Mouse (Mus musculus) limb, embryonic 13.5 days (tissue): ENCODE results near the gene Il31ra. TPM values are rescaled to one million over a fixed set of nuclear protein-coding genes. Genes with fewer than 3 reads are reported as not detected.

ENCODE experiments used
- ATAC-seq: fragments of 200-750 bp; cut with Nextera tagmentation; 2 replicates; pipeline ENCODE4 v1.8.0; 2017; ENCODE audit warnings: low read depth, moderate number of reproducible peaks, moderate TSS enrichment; ENCODE audit not compliant: low FRiP score
- H3K27ac ChIP-seq: fragments of 300-500 bp; sonication (generic); 2 replicates; pipeline ENCODE4 v1.5.1; 2015; ENCODE audit warnings: inconsistent platforms, mild to moderate bottlenecking, moderate library complexity
- H3K27me3 ChIP-seq: fragments of 300-500 bp; sonication (generic); 2 replicates; pipeline ENCODE4 v1.6.1; 2015; ENCODE audit warnings: mild to moderate bottlenecking, inconsistent platforms
- H3K36me3 ChIP-seq: fragments of 300-500 bp; sonication (generic); 2 replicates; pipeline ENCODE4 v1.6.1; 2015; ENCODE audit warnings: inconsistent platforms, mild to moderate bottlenecking, moderate library complexity
- H3K4me1 ChIP-seq: fragments of 300-500 bp; sonication (generic); 2 replicates; pipeline ENCODE4 v1.6.1; 2015; ENCODE audit warnings: inconsistent platforms
- H3K4me2 ChIP-seq: fragments of 300-500 bp; sonication (generic); replicated peaks from 2 replicates; pipeline ENCODE4 v1.6.1; 2015; ENCODE audit warnings: inconsistent platforms, mild to moderate bottlenecking, moderate library complexity
- H3K4me3 ChIP-seq: fragments of 300-500 bp; sonication (generic); 2 replicates; pipeline ENCODE4 v1.5.1; 2015; ENCODE audit warnings: moderate library complexity, mild to moderate bottlenecking, inconsistent platforms
- H3K9ac ChIP-seq: fragments of 300-500 bp; sonication (generic); 2 replicates; pipeline ENCODE4 v1.6.1; 2015; ENCODE audit warnings: mild to moderate bottlenecking, inconsistent platforms
- H3K9me3 ChIP-seq: fragments of 300-500 bp; sonication (generic); 2 replicates; pipeline ENCODE4 v1.6.1; 2016; ENCODE audit warnings: inconsistent platforms
- WGBS: fragments of 180-500 bp; shearing (Covaris S2); methylation state at CpG from one replicate; pipeline ENCODE4 v1.1.7; 2015; 5-methylcytosine and 5-hydroxymethylcytosine counted together
- polyA plus RNA-seq: library from polyadenylated mRNA; unstranded; fragments of >200 nt; fragmentation: Nextera tagmentation; extraction: Ambion mirVana; gene quantifications from 2 replicates; pipeline ENCODE4 v1.2.1, GENCODE M21; 2015

Gene Il31ra
- polyA plus RNA-seq, 1 experiment from 2014 or later, result 0.05 TPM

DNA sequence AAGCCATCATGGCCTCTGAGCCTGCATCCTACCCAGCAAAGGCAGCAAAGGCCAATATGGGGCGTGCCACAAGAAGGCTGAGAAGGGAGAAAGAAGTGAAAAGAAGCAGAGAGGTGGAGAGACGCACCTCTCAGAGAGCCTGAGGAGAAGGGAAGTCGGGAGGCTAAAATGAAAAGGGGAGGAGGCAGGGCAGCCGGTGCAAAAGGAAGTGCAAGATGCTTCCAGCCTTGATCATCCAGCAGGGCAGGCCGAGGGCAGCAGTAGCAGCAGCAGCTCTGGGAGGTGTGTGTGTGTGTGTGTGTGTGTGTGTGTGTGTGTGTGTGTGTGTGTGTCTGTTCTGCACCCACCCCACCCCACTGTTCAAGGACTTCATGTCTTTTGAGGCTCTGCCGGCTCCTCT lies 71.9 kb downstream of the Il31ra start:
- Histone ChIP-seq H3K4me3 (no peak overlapping the region), H3K27ac (no peak overlapping the region), H3K4me2 (no peak overlapping the region), H3K9ac (0 out of 2 replicates have a peak overlapping the region, but pooled peaks have one; percentile 20), H3K36me3 (no peaks in the 10 kb centered on the region), H3K27me3 (no peaks in the 10 kb centered on the region), H3K4me1 (no peaks in the 10 kb centered on the region), H3K9me3 (peaks cover 13% of the 10 kb centered on the region)
- ATAC-seq, result no peak
- 63% methylated on average over 6 of the region's 6 CpGs for WGBS

DNA sequence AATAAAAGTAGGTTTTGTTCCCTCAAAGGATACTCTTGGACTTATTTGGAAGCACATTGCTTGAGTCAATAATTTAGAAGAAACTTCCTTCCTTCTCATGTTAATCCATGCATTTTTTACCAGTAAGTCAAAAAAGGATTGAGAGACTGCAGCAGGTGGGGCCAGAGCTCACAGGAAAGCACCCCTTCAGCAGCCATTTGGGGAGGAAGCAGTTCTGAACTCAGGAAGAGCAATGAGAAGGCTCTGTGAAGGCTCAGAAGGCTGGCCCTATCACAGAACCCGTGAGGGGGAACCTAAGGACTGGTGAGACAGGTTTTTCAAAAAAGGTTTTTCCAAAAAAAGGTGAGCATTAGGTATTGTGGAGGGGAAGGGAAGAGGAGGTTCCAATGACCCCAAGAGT lies 79.6 kb downstream of the Il31ra start:
- H3K4me2 ChIP-seq, result no peak overlapping the region
- no peak overlapping the region for H3K9ac ChIP-seq
- peaks cover 13% of the 10 kb centered on the region for H3K9me3 ChIP-seq
- H3K4me1 ChIP-seq, result no peaks in the 10 kb centered on the region
- H3K4me3 ChIP-seq, result no peak overlapping the region
- no peaks in the 10 kb centered on the region for H3K27me3 ChIP-seq
- no peak for ATAC-seq
- H3K27ac ChIP-seq, result no peak overlapping the region
- 50% methylated on average over 1 of the region's 1 CpGs for WGBS
- H3K36me3 ChIP-seq, result no peaks in the 10 kb centered on the region

DNA sequence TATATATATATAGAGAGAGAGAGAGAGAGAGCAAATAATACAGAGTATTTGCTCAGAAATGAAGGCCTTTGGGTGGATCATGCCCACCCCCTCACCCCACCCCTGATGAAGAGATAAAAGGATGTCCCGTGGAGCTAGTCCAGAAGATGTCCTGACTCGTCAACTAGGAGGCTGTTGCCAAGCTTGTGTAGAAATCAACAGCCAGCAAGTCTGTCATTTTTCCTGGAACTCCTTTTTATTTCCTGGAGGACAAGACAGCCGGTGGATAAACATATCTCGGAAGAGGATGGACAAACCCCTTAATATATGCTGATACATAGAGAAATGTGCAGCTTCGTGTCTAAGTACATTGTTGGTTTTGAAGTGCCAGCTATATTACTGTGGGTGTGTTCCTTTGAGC lies 81.3 kb downstream of the Il31ra start:
- Histone ChIP-seq H3K27me3 (no peaks in the 10 kb centered on the region), H3K4me1 (no peaks in the 10 kb centered on the region), H3K9me3 (peaks cover 5% of the 10 kb centered on the region), H3K36me3 (peaks cover 1% of the 10 kb centered on the region; the same call in 1 of the 2 replicates), H3K4me3 (no peak overlapping the region), H3K4me2 (no peak overlapping the region), H3K9ac (no peak overlapping the region), H3K27ac (no peak overlapping the region)
- no peak for ATAC-seq
- 88% methylated on average over 5 of the region's 5 CpGs for WGBS

DNA sequence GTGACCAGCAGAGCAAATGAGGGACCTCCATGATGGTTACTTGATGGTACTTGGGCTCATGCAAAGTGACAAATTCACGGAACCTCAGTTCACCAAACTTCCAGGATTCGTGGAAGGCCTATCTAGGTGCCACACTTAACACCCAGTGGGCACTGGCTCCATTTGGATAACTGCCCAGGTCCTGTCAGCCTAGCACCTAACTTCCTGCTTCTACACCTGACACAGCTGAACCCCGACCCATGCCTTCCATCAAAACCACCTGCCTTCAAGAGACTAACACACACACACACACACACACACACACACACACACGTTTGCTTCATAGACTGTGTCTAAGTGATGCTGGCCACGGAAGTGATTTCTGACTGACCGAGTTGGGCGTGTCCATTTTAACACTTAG lies 82.3 kb downstream of the Il31ra start:
- H3K9ac ChIP-seq, result no peak overlapping the region
- peaks cover 9% of the 10 kb centered on the region; the same call in 1 of the 2 replicates for H3K36me3 ChIP-seq
- no peak for ATAC-seq
- no peaks in the 10 kb centered on the region for H3K9me3 ChIP-seq
- peaks cover 5% of the 10 kb centered on the region for H3K4me1 ChIP-seq
- H3K4me2 ChIP-seq, result no peak overlapping the region
- H3K4me3 ChIP-seq, result no peak overlapping the region
- no peaks in the 10 kb centered on the region for H3K27me3 ChIP-seq
- WGBS, result 82% methylated on average over 7 of the region's 7 CpGs
- no peak overlapping the region for H3K27ac ChIP-seq

DNA sequence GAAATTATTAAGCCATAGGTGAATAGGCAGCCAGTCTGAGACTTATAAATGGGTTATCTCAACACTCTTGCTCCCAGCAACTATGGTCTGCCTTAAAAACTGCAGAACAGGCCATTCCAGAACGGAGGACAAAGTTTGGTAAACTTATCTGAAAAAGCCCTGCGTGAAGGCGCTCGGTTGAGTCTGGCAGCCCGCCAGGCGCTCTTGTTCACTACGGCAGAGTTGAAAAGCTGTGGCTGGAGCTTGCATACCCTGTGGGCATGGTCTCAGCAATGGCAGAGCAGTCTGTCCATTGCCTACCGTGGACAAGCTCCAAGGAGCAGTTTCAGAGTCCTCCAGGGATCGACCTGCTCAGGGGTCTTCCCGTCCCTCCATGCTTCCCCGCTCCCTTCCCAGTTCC lies 82.9 kb downstream of the Il31ra start:
- no peak for ATAC-seq
- WGBS, result 79% methylated on average over 11 of the region's 11 CpGs
- Histone ChIP-seq H3K27ac (no peak overlapping the region), H3K4me1 (peaks cover 11% of the 10 kb centered on the region), H3K4me2 (no peak overlapping the region), H3K36me3 (peaks cover 11% of the 10 kb centered on the region), H3K9ac (no peak overlapping the region), H3K27me3 (no peaks in the 10 kb centered on the region), H3K4me3 (no peak overlapping the region), H3K9me3 (no peaks in the 10 kb centered on the region)

DNA sequence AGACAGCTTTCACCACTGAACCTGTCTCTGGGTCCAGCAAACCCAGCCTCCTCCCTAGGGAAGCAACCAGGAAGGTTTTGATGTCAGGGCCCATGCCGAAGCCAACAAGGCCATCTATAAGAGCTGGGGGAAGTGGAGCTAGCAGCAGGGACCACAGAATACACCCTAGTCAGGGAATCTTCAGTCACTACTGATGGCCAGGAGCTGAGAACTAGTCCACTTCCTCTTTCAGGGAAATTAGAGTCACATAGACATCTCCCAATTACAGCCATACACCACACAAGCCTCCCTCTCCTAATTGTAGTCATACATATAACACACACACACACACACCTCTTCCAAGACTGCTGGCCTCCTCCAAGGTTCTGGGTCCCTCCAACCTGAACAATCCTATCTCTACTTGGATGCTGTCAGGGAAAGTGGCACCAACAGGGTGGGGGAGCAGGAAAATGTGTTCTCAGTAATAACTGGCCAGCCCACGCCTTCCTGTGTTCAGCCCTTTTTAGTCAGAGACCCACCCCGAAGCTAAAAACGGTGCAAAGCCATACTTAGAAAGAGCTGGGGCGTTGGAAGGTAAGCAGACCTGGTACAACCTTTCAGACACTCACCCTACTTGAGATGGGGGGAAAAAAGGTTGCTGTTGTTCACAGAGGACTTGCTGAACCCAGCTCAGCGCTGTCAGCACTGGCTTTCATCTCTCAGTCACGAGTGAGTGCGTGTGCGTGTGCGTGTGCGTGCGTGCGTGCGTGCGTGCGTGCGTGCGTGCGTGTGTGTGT lies 83.5 kb downstream of the Il31ra start:
- Histone ChIP-seq H3K9ac (no peak overlapping the region), H3K4me1 (peaks cover 15% of the 10 kb centered on the region), H3K27ac (no peak overlapping the region), H3K9me3 (no peaks in the 10 kb centered on the region), H3K4me3 (no peak overlapping the region), H3K36me3 (peaks cover 17% of the 10 kb centered on the region), H3K27me3 (no peaks in the 10 kb centered on the region), H3K4me2 (no peak overlapping the region)
- 91% methylated on average over 19 of the region's 19 CpGs for WGBS
- ATAC-seq, result no peak

DNA sequence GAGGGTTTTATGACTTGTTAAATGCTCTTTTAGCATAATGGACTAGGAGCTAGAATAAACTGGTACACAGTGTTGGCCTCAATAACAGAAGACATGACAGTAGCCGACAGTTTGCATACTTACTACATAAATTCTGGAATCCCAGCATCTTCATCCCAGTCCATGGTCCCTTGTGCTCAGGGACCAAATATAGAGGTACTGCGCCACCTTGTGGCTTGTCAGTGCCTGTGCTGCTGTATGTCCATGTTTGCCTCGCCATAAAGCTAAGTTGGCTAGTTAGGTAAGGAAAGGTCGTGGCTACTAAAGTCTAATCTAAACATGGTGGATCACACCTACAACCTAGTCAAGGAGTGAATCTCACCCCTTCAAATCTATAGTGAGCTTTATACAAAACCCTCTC lies 84.7 kb downstream of the Il31ra start:
- no peak for ATAC-seq
- Histone ChIP-seq H3K9ac (no peak overlapping the region), H3K4me1 (peaks cover 15% of the 10 kb centered on the region), H3K4me2 (no peak overlapping the region), H3K27me3 (no peaks in the 10 kb centered on the region), H3K9me3 (no peaks in the 10 kb centered on the region), H3K4me3 (no peak overlapping the region), H3K36me3 (peaks cover 29% of the 10 kb centered on the region), H3K27ac (no peak overlapping the region)
- 27% methylated on average over 4 of the region's 4 CpGs for WGBS

DNA sequence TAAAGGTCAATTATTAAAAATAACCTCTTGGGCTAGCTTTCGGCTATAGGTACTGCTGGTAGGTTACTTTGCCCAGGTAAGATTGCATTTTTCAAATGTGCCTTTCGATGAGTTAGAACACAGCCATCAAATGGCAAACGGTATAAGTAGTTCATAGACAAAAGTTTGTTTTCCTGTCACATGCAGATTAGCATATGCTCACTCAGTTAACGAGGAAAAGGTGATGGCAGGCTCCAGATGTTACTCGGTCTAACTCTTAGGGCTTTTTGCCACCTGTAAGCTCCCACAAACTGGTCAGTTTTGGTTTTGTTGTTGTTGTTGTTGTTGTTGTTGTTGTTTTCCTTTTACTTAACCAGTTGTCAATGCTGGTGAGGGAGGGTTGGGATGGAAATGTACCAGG lies 85.7 kb downstream of the Il31ra start:
- Histone ChIP-seq H3K4me2 (no peak overlapping the region), H3K27me3 (no peaks in the 10 kb centered on the region), H3K27ac (no peak overlapping the region), H3K4me1 (peaks cover 15% of the 10 kb centered on the region), H3K36me3 (peaks cover 38% of the 10 kb centered on the region), H3K4me3 (no peak overlapping the region), H3K9me3 (no peaks in the 10 kb centered on the region), H3K9ac (no peak overlapping the region)
- ATAC-seq, result no peak
- 60% methylated on average over 5 of the region's 5 CpGs for WGBS

DNA sequence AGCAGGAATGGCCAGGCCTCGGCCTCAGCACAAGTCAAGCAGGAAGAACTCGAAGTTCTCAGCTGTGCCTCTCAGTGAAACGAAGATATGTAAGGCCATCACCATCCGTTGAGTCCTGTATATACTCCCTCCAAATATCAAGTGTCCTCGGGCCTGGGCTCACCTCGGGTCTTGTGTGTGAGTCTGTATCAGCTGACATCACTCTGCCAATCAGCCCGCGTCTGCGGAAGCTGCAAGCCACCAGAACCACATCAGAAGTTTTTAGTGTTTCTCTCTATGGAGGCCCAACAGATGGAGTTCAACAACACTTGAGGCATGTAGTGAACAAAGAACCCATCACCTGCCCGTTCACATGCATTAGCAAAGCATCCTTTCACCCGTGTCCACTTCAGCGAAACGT lies 86.5 kb downstream of the Il31ra start:
- Histone ChIP-seq H3K36me3 (peaks cover 44% of the 10 kb centered on the region), H3K4me3 (no peak overlapping the region), H3K4me2 (no peak overlapping the region), H3K27ac (no peak overlapping the region), H3K27me3 (no peaks in the 10 kb centered on the region), H3K9me3 (no peaks in the 10 kb centered on the region), H3K9ac (no peak overlapping the region), H3K4me1 (peaks cover 15% of the 10 kb centered on the region)
- WGBS, result 82% methylated on average over 13 of the region's 13 CpGs
- no peak for ATAC-seq

DNA sequence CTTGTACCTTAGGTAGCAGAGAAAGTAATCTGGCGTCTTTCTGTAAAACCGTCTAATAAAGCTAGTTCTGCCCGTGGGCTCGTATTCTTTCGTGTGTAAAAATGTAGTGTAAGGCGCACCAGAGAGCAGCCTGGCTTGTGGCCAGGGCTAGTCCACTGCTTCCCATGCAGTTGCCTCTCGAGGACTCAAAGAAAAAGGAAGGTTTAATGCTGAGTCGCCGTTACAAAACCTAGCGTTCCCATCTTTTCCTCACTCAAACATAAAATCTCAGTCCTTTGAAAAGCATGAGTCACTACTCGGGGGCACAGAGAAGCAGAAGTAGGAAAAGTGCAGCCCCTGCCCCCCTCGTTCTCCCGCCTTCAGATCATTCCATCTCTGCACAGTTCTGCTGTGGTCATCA lies 87.4 kb downstream of the Il31ra start:
- H3K4me2 ChIP-seq, result peak overlapping the region; percentile 21; the same call in 1 of the 2 replicates
- H3K9ac ChIP-seq, result no peak overlapping the region
- H3K27ac ChIP-seq, result no peak overlapping the region
- peaks cover 15% of the 10 kb centered on the region for H3K4me1 ChIP-seq
- no peaks in the 10 kb centered on the region for H3K9me3 ChIP-seq
- 46% methylated on average over 13 of the region's 13 CpGs for WGBS
- H3K36me3 ChIP-seq, result peaks cover 49% of the 10 kb centered on the region
- no peak overlapping the region for H3K4me3 ChIP-seq
- H3K27me3 ChIP-seq, result no peaks in the 10 kb centered on the region
- ATAC-seq, result 0 out of 2 replicates have a peak, but pooled peaks have one; percentile 44

DNA sequence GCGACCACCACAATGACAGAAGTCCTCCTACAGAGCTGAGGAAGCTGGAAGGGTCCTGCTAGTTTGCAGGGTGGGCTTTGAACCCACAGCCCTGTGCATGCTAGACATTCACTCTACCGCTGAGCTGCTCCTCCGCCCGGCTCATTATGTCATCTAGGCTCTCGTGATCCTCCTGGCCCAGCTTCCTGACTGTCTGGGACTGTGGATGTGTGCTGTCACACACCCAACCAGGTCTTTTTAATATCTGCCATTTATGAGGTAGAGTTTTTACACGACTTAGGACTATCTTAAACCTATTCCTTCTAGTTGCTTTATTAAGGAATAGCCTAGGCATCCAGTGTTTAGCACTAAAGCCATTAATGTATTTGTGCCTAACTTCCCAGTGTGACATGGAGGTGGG lies 88.7 kb downstream of the Il31ra start:
- H3K4me2 ChIP-seq, result no peak overlapping the region
- no peak for ATAC-seq
- H3K27me3 ChIP-seq, result no peaks in the 10 kb centered on the region
- WGBS, result 84% methylated on average over 6 of the region's 6 CpGs
- no peak overlapping the region for H3K27ac ChIP-seq
- H3K9ac ChIP-seq, result no peak overlapping the region
- peaks cover 62% of the 10 kb centered on the region for H3K36me3 ChIP-seq
- H3K9me3 ChIP-seq, result no peaks in the 10 kb centered on the region
- no peak overlapping the region for H3K4me3 ChIP-seq
- H3K4me1 ChIP-seq, result peaks cover 15% of the 10 kb centered on the region

DNA sequence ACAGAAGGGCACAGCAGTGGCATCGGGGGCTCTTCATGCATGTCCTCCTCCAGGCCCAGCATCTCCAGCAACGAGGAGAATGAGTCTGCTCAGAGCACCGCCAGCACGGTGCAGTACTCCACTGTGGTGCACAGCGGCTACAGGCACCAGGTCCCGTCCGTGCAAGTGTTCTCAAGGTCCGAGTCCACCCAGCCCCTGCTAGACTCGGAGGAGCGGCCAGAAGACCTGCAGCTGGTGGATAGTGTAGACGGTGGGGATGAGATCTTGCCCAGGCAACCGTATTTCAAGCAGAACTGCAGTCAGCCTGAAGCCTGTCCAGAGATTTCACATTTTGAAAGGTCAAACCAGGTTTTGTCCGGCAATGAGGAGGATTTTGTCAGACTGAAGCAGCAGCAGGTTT lies 90.3 kb downstream of the Il31ra start:
- 92% methylated on average over 13 of the region's 13 CpGs for WGBS
- no peak overlapping the region for H3K9ac ChIP-seq
- H3K4me1 ChIP-seq, result peaks cover 15% of the 10 kb centered on the region
- no peak overlapping the region for H3K4me3 ChIP-seq
- no peak overlapping the region for H3K4me2 ChIP-seq
- no peaks in the 10 kb centered on the region for H3K27me3 ChIP-seq
- H3K36me3 ChIP-seq, result peaks cover 76% of the 10 kb centered on the region
- no peaks in the 10 kb centered on the region for H3K9me3 ChIP-seq
- ATAC-seq, result no peak
- H3K27ac ChIP-seq, result no peak overlapping the region

DNA sequence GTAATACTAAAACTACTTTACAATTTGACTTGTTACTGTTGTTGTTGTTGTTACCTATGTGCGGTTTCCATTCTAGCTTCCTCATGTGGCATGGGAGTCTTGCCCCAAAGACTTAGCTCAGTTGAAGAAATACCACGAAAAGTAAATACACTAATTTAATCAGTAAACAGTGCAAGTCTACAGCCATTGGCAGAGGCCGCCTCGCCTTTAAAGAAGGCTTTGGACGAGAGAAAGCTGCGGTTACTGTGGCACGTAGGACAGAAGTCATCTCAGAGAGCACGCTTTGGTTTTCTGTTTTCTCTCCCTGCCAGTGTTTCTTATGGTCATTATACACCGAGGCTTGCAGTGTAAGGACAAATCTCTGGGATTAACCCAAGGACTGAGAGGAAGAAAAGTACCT lies 93.7 kb downstream of the Il31ra start:
- H3K36me3 ChIP-seq, result peaks cover 85% of the 10 kb centered on the region
- WGBS, result 90% methylated on average over 9 of the region's 9 CpGs

More for the DNA sequence above, 93.7 kb downstream of the Il31ra start:
- Histone ChIP-seq H3K27ac (no peak overlapping the region), H3K9me3 (no peaks in the 10 kb centered on the region), H3K27me3 (no peaks in the 10 kb centered on the region), H3K4me3 (no peak overlapping the region), H3K4me1 (no peaks in the 10 kb centered on the region), H3K4me2 (no peak overlapping the region), H3K9ac (no peak overlapping the region)
- ATAC-seq, result no peak
